ENCODE assay signal across 9 mouse cellular contexts in the genomic region with DNA sequence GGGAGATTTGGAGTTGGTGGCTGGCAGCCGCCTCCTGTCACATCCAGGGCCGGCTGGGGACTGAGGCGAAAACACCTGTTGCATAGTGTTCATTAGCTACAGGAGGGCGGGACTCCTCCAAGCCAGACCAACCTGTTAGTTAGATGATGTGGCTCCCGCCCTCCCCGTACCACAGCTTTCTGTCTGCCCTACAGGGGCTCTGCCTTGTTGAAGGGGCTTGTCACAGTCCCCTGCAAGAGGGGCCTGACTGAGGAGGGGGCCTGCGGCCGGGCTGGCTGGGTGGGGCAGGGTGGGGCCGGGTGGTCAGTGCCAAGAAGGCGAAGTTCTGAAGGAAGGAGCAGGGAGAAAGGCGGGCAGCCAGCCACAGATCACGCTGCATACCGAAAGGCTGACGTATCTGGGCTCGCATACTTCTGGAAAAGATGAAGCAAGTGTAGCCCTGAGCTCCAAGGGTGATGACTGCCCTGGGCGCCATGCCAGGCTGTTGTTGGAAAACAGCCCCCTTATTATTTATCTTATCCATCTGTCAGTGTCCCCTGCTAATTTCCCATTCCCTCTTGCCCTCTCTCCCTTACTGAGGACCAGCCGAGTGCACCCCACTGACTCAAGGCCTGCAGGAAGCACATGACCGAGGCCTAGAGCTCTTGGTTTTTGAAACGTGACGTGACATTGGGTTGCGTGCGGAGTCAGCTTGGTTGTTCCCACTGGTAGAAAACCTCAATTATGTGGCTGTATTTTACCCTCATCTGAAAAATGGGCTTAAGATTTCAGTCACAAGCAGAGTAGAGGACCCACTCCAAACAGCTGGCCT. TPM values are rescaled to one million over a fixed set of nuclear protein-coding genes. Genes with fewer than 3 reads are reported as not detected.
DNase-seq lines count a peak whose midpoint lies in the region; ATAC-seq lines count a peak whose summit lies in the region.
"Had no signal": no experiment of that assay in that cellular context is flagged by ENCODE, and none has a peak within 500 bp of the region (broad histone marks: within the 10 kb centered on the region; RNA-seq: fewer than 3 reads in every experiment).

Gene Krt80, minus strand, starts transcription at position 62 of the 811 bp plus-strand sequence.

- peak within 1 kb of the TSS; percentile 76 for H3K9ac ChIP-seq in heart, embryonic 13.5 days
- peak within 1 kb of the TSS; percentile 70 for H3K9ac ChIP-seq in stomach, embryonic 16.5 days (ENCODE audit: low read length)
- H3K9ac ChIP-seq in liver, embryonic 12.5 days = no peak within 1 kb of the TSS
- H3K9ac ChIP-seq: liver, embryonic 15.5 days had no signal

- peak within 1 kb of the TSS; percentile 94 for H3K27ac ChIP-seq in heart, embryonic 13.5 days (replicated peaks)
- H3K27ac ChIP-seq in stomach, embryonic 16.5 days (ENCODE audit: low read length) = peak within 1 kb of the TSS; percentile 94
- no peak within 1 kb of the TSS for H3K27ac ChIP-seq in liver, embryonic 12.5 days

- peaks cover 96% of the 10 kb centered on the region for H3K4me1 ChIP-seq in heart, embryonic 13.5 days
- peaks cover 57% of the 10 kb centered on the region for H3K4me1 ChIP-seq in stomach, embryonic 16.5 days (ENCODE audit: control insufficient read depth, insufficient read depth, low read length)
- H3K4me1 ChIP-seq in liver, embryonic 12.5 days = peaks cover 19% of the 10 kb centered on the region

- 23% methylated on average over 20 of the region's 22 CpGs for WGBS in heart, embryonic 13.5 days
- WGBS in stomach, embryonic 16.5 days = 32% methylated on average over 22 of the region's 22 CpGs
- 67% methylated on average over 22 of the region's 22 CpGs for WGBS in liver, embryonic 12.5 days (ENCODE audit: insufficient replicate concordance)

- peak within 1 kb of the TSS; percentile 56 for H3K4me2 ChIP-seq in heart, embryonic 13.5 days
- peak within 1 kb of the TSS; percentile 42 for H3K4me2 ChIP-seq in stomach, embryonic 16.5 days (ENCODE audit: low read depth, low read length)
- no peak within 1 kb of the TSS for H3K4me2 ChIP-seq in liver, embryonic 12.5 days
- H3K4me2 ChIP-seq: liver, embryonic 15.5 days had no signal

- no peaks in the 10 kb centered on the region for H3K36me3 ChIP-seq in heart, embryonic 13.5 days
- no peaks in the 10 kb centered on the region for H3K36me3 ChIP-seq in stomach, embryonic 16.5 days (ENCODE audit: control insufficient read depth, insufficient read depth, low read length)
- H3K36me3 ChIP-seq in liver, embryonic 12.5 days = no peaks in the 10 kb centered on the region
- H3K36me3 ChIP-seq: liver, embryonic 15.5 days had no signal

- H3K27me3 ChIP-seq in heart, embryonic 13.5 days (replicated peaks) = peaks cover 15% of the 10 kb centered on the region; the same call in 1 of the 2 replicates
- no peaks in the 10 kb centered on the region for H3K27me3 ChIP-seq in stomach, embryonic 16.5 days (ENCODE audit: control insufficient read depth, insufficient read depth, low read length)
- H3K27me3 ChIP-seq in liver, embryonic 12.5 days (replicated peaks) = peaks cover 8% of the 10 kb centered on the region; the same call in 1 of the 2 replicates
- H3K27me3 ChIP-seq: liver, embryonic 15.5 days had no signal

- no peaks in the 10 kb centered on the region for H3K9me3 ChIP-seq in heart, embryonic 13.5 days
- no peaks in the 10 kb centered on the region for H3K9me3 ChIP-seq in stomach, embryonic 16.5 days (replicated peaks; ENCODE audit: control insufficient read depth, low read length)
- H3K9me3 ChIP-seq in liver, embryonic 12.5 days (replicated peaks) = no peaks in the 10 kb centered on the region
- H3K9me3 ChIP-seq: liver, embryonic 15.5 days had no signal

- ATAC-seq in heart, embryonic 13.5 days (ENCODE audit: extremely low read depth, insufficient number of reproducible peaks, low FRiP score, low TSS enrichment) = peak; percentile 73
- peak; percentile 78 for ATAC-seq in stomach, embryonic 16.5 days (ENCODE audit: insufficient read depth, low FRiP score)
- ATAC-seq in liver, embryonic 12.5 days = no peak

- peak; percentile 54 for DNase-seq in MN1 (ENCODE audit: low spot score)
- DNase-seq in adrenal gland, postnatal 25 days = peak; percentile 93
- peak; percentile 86 for DNase-seq in kidney, postnatal 25 days
- DNase-seq in frontal cortex, postnatal 10 days (ENCODE audit: low spot score in 2 of 2) = no peak
- DNase-seq in layer of hippocampus, postnatal 25 days (ENCODE audit: extremely low spot score in 1 of 2, low spot score in 1 of 2) = no peak

- peak within 1 kb of the TSS; percentile 16; the same call in 1 of the 2 replicates for H3K4me3 ChIP-seq in heart, embryonic 13.5 days
- H3K4me3 ChIP-seq in stomach, embryonic 16.5 days (replicated peaks; ENCODE audit: low read length) = peak within 1 kb of the TSS; percentile 28
- H3K4me3 ChIP-seq in liver, embryonic 12.5 days = no peak within 1 kb of the TSS
- H3K4me3 ChIP-seq: liver, embryonic 15.5 days had no signal

RNA-seq across cellular contexts. Expression of gene Krt80, which starts in this region (rescaled TPM):
- total RNA-seq in adrenal gland, postnatal 25 days (2021) = 1.0 and 1.3 TPM in 2 replicates
- 7.8 and 7.9 TPM in 2 replicates for polyA plus RNA-seq in heart, embryonic 13.5 days (2015; fragmentation: Nextera tagmentation; extraction: Ambion mirVana)
- 37.4 and 64.5 TPM in 2 replicates for polyA plus RNA-seq in stomach, embryonic 16.5 days (2015; fragmentation: Nextera tagmentation; extraction: Ambion mirVana)
- polyA plus RNA-seq in liver, embryonic 12.5 days (2016; fragmentation: Nextera tagmentation; extraction: Ambion mirVana) = 0.11 and 0.16 TPM in 2 replicates
- total RNA-seq in layer of hippocampus, postnatal 25 days (2021) = under 1 TPM; 0.21 to 0.22 TPM

Comparison
In these comparisons a context has a peak if more than half of its experiments do, and no peak if none do; other contexts are left out.
1. DNase-seq: peak in MN1 (single experiment), adrenal gland, postnatal 25 days (single experiment) and kidney, postnatal 25 days (2 of 2); none in frontal cortex, postnatal 10 days (0 of 2) and layer of hippocampus, postnatal 25 days (0 of 2).